Mouse (Mus musculus): Measurements from ENCODE around the gene Col15a1. TPM values are rescaled to one million over a fixed set of nuclear protein-coding genes. Genes with fewer than 3 reads are reported as not detected.

Gene Col15a1
- polyA plus RNA-seq, 1 experiment = 15.7 TPM

DNA sequence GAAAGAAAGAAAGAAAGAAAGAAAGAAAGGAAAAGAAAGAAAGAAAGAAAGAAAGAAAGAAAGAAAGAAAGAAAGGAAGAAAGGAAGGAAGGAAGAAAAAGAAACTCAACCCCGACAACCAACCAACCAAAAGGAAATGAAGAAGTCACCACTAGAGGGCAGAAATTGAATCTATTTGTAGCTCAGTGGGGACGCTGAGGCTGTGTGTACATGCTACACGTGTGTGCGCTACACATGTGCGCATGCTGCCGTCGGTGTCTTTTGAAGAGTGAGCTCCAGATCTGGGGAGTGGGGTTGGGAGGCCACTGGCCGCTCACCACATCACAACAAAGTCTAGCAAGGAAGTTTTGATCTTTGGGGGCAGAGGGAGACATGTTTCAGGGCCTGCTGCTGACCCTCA lies 38.9 kb downstream of the Col15a1 start:
- Histone ChIP-seq H3K4me1 (ENCODE audit: control insufficient read depth, insufficient read depth, insufficient read length, low read length) (peaks cover 8% of the 10 kb centered on the region), H3K36me3 (ENCODE audit: control insufficient read depth, insufficient read depth, low read length) (no peaks in the 10 kb centered on the region), H3K4me3 (ENCODE audit: low read depth, low read length) (no peak overlapping the region), H3K27me3 (ENCODE audit: control insufficient read depth, insufficient read depth, low read length) (no peaks in the 10 kb centered on the region), H3K27ac (ENCODE audit: insufficient read depth, low read depth, low read length) (no peak overlapping the region)
- TF ChIP-seq CTCF (IDR thresholded peaks at IDR 0.05; ENCODE audit: extremely low read depth, insufficient read length, insufficient replicate concordance, low read depth, low read length) = 0 out of 2 replicates have a peak, but pooled peaks have one; percentile 39
- no peak for TF ChIP-seq POLR2A (IDR thresholded peaks at IDR 0.05; ENCODE audit: low read depth, low read length)
- 51% methylated on average over 8 of the region's 8 CpGs for WGBS

DNA sequence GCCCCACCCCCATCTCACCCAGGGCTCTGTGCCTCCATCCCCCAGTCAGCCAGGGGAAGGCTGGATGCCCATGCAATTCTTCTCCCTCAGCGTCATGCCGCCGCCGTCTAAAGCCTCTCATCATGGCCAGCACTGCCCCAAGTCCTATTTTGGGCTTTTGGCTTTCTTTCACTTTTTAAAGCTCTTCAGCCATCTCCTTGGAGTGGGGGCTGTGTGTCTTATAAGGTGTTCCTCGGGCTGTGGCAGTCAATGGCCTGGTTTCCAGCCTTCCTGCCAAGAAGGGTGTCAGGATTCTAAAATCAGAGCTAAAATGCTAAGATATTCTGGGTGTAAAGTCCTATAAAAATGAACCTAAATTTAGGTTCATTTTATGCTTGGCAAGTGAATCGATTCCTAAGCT lies 39.6 kb downstream of the Col15a1 start:
- Histone ChIP-seq H3K4me1 (ENCODE audit: control insufficient read depth, insufficient read depth, insufficient read length, low read length) (peaks cover 8% of the 10 kb centered on the region), H3K27ac (ENCODE audit: insufficient read depth, low read depth, low read length) (no peak overlapping the region), H3K4me3 (ENCODE audit: low read depth, low read length) (no peak overlapping the region), H3K36me3 (ENCODE audit: control insufficient read depth, insufficient read depth, low read length) (no peaks in the 10 kb centered on the region), H3K27me3 (ENCODE audit: control insufficient read depth, insufficient read depth, low read length) (no peaks in the 10 kb centered on the region)
- WGBS = 74% methylated on average over 6 of the region's 6 CpGs
- no peak for TF ChIP-seq POLR2A (IDR thresholded peaks at IDR 0.05; ENCODE audit: low read depth, low read length)
- TF ChIP-seq CTCF (IDR thresholded peaks at IDR 0.05; ENCODE audit: extremely low read depth, insufficient read length, insufficient replicate concordance, low read depth, low read length) = no peak

DNA sequence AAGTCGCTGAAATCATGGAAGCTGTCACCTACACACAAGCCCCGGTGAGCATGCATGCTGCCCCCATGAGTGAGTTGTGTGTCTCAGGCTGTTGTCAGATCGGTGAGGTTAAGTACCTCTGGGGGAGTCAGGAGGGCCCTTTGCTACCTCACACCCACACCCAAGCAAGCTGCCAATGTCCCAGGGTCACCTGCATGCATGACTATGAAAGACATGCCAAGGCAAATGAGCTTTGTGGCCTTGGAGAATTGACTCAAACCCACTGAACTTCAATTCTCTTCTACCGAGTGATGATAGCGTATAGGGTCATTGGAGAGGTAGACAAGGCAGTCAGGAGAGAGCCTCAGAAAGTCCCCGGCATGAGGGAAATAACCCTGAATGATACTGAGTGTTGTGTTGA lies 41.2 kb downstream of the Col15a1 start:
- no peaks in the 10 kb centered on the region for H3K36me3 ChIP-seq (ENCODE audit: control insufficient read depth, insufficient read depth, low read length)
- H3K4me1 ChIP-seq (ENCODE audit: control insufficient read depth, insufficient read depth, insufficient read length, low read length) = peaks cover 8% of the 10 kb centered on the region
- H3K27ac ChIP-seq (ENCODE audit: insufficient read depth, low read depth, low read length) = no peak overlapping the region
- no peak overlapping the region for H3K4me3 ChIP-seq (ENCODE audit: low read depth, low read length)
- 80% methylated on average over 6 of the region's 6 CpGs for WGBS
- TF ChIP-seq CTCF (IDR thresholded peaks at IDR 0.05; ENCODE audit: extremely low read depth, insufficient read length, insufficient replicate concordance, low read depth, low read length) (no peak), POLR2A (IDR thresholded peaks at IDR 0.05; ENCODE audit: low read depth, low read length) (no peak)
- H3K27me3 ChIP-seq (ENCODE audit: control insufficient read depth, insufficient read depth, low read length) = no peaks in the 10 kb centered on the region

DNA sequence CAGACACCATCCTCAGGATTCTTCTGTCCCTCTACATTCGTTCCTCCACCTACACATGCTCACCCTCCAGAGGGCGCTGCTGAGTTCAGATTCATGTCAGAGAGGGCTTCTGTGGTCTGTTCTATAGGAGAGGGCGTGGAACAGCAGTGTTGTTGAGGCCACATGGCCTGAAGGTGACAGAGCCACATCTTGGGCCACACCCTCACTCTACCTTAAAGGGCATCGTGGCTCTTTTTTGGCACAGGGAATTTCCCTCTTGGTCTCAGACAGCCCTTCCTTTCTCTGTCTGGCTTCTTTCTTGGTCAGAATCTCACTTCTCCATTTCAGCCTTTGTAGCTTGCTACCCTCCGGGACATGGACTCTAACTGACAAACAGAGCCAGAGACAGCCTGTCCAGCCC lies 43.1 kb downstream of the Col15a1 start:
- WGBS = 17% methylated on average over 5 of the region's 5 CpGs
- TF ChIP-seq CTCF (IDR thresholded peaks at IDR 0.05; ENCODE audit: extremely low read depth, insufficient read length, insufficient replicate concordance, low read depth, low read length) (peak; percentile 70; the same call in 1 of the 2 replicates), POLR2A (IDR thresholded peaks at IDR 0.05; ENCODE audit: low read depth, low read length) (no peak)
- H3K27ac ChIP-seq (ENCODE audit: insufficient read depth, low read depth, low read length) = peak overlapping the region; percentile 37; the same call in 1 of the 2 replicates
- H3K4me3 ChIP-seq (ENCODE audit: low read depth, low read length) = no peak overlapping the region
- H3K36me3 ChIP-seq (ENCODE audit: control insufficient read depth, insufficient read depth, low read length) = no peaks in the 10 kb centered on the region
- 0 out of 2 replicates have a peak, but pooled peaks cover 2% of the 10 kb centered on the region for H3K4me1 ChIP-seq (ENCODE audit: control insufficient read depth, insufficient read depth, insufficient read length, low read length)
- no peaks in the 10 kb centered on the region for H3K27me3 ChIP-seq (ENCODE audit: control insufficient read depth, insufficient read depth, low read length)

DNA sequence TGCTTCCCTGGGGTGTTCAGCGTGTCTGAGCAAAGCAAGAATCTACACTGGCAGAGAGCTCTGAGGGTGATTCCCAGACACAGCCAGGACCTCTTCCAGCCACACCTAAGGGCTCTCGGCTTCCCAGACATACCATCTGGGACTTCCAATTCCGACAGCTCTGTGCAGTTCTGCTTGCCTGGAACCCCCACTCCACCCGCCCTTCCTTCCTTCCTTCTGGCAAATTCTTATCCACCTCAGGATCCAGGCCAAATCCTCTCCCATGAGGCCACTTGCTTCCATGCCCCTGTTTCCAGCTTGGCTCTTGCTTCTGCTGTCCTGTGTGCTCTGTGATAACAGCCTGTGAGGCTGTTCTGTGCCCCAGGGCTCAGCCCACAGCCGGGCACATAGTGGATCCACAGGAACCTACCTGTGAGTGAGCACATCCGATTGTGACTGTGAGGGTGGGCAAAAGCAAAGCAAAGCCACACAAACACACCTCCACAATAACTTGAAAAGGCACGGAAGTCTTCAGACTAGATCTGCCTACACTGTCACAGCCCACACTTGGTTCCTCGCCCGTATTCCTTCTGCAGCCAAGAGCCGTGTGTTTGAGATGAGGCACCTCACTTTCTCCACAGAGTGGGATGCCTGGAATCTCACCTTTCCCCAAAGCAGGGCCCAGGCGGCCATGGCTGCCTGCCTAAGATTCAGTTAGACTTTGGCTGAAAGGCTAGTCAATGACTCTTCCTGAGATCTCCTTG lies 43.9 kb downstream of the Col15a1 start:
- 0 out of 2 replicates have a peak, but pooled peaks cover 2% of the 10 kb centered on the region for H3K4me1 ChIP-seq (ENCODE audit: control insufficient read depth, insufficient read depth, insufficient read length, low read length)
- TF ChIP-seq CTCF (IDR thresholded peaks at IDR 0.05; ENCODE audit: extremely low read depth, insufficient read length, insufficient replicate concordance, low read depth, low read length) = no peak
- TF ChIP-seq POLR2A (IDR thresholded peaks at IDR 0.05; ENCODE audit: low read depth, low read length) = no peak
- peak overlapping the region; percentile 37; the same call in 1 of the 2 replicates for H3K27ac ChIP-seq (ENCODE audit: insufficient read depth, low read depth, low read length)
- WGBS = 85% methylated on average over 11 of the region's 11 CpGs
- H3K36me3 ChIP-seq (ENCODE audit: control insufficient read depth, insufficient read depth, low read length) = no peaks in the 10 kb centered on the region
- H3K4me3 ChIP-seq (ENCODE audit: low read depth, low read length) = no peak overlapping the region
- H3K27me3 ChIP-seq (ENCODE audit: control insufficient read depth, insufficient read depth, low read length) = no peaks in the 10 kb centered on the region

DNA sequence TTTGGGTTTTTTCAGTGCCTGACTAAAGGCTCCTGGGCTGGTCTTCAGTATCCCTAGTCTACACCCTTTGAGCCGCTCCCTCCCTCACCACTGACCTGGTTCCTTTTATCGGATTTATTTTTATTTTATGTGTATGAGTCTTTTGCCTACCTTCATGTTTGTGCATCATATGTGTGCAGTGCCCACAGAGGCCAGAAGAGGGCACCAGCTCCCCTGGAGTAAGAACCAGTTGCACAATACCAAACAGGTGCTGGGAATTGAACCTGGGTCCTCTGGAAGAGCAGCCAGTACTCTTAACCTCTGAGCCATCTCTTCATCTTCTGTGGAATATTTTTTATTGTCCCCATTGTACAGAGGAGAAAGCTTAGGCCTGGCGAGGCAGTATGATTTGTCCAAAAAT lies 44.7 kb downstream of the Col15a1 start:
- WGBS = 98% methylated on average over 3 of the region's 3 CpGs
- TF ChIP-seq CTCF (IDR thresholded peaks at IDR 0.05; ENCODE audit: extremely low read depth, insufficient read length, insufficient replicate concordance, low read depth, low read length) (no peak), POLR2A (IDR thresholded peaks at IDR 0.05; ENCODE audit: low read depth, low read length) (no peak)
- Histone ChIP-seq H3K27ac (ENCODE audit: insufficient read depth, low read depth, low read length) (no peak overlapping the region), H3K4me3 (ENCODE audit: low read depth, low read length) (no peak overlapping the region), H3K4me1 (ENCODE audit: control insufficient read depth, insufficient read depth, insufficient read length, low read length) (0 out of 2 replicates have a peak, but pooled peaks cover 2% of the 10 kb centered on the region), H3K36me3 (ENCODE audit: control insufficient read depth, insufficient read depth, low read length) (no peaks in the 10 kb centered on the region), H3K27me3 (ENCODE audit: control insufficient read depth, insufficient read depth, low read length) (no peaks in the 10 kb centered on the region)

DNA sequence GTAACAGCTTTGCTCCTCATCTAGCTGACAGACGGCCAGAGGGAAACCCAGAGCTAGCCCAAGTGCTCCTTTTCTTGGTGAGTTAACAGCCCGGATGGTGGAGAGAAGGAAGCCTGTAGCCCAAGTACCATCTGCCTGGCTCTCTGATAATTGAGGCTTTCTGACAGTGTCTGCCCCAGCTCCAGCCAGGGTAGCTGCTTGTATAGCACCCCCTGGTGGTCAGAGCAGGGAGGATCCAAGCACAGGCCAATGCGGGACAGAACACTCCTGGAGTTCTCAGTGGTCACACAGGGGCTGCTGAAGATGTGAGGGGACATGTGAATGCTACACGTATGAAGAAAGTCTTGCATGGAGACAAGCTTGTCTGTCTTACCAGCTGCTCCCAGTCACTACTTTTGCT lies 47.7 kb downstream of the Col15a1 start:
- TF ChIP-seq POLR2A (IDR thresholded peaks at IDR 0.05; ENCODE audit: low read depth, low read length) (no peak), CTCF (IDR thresholded peaks at IDR 0.05; ENCODE audit: extremely low read depth, insufficient read length, insufficient replicate concordance, low read depth, low read length) (peak; percentile 91; the same call in 1 of the 2 replicates)
- Histone ChIP-seq H3K4me3 (ENCODE audit: low read depth, low read length) (no peak overlapping the region), H3K4me1 (ENCODE audit: control insufficient read depth, insufficient read depth, insufficient read length, low read length) (peaks cover 7% of the 10 kb centered on the region), H3K27ac (ENCODE audit: insufficient read depth, low read depth, low read length) (no peak overlapping the region), H3K27me3 (ENCODE audit: control insufficient read depth, insufficient read depth, low read length) (no peaks in the 10 kb centered on the region), H3K36me3 (ENCODE audit: control insufficient read depth, insufficient read depth, low read length) (no peaks in the 10 kb centered on the region)
- WGBS = 34% methylated on average over 4 of the region's 4 CpGs
